8 mouse cellular contexts compared by ENCODE assay signal in the genomic region with DNA sequence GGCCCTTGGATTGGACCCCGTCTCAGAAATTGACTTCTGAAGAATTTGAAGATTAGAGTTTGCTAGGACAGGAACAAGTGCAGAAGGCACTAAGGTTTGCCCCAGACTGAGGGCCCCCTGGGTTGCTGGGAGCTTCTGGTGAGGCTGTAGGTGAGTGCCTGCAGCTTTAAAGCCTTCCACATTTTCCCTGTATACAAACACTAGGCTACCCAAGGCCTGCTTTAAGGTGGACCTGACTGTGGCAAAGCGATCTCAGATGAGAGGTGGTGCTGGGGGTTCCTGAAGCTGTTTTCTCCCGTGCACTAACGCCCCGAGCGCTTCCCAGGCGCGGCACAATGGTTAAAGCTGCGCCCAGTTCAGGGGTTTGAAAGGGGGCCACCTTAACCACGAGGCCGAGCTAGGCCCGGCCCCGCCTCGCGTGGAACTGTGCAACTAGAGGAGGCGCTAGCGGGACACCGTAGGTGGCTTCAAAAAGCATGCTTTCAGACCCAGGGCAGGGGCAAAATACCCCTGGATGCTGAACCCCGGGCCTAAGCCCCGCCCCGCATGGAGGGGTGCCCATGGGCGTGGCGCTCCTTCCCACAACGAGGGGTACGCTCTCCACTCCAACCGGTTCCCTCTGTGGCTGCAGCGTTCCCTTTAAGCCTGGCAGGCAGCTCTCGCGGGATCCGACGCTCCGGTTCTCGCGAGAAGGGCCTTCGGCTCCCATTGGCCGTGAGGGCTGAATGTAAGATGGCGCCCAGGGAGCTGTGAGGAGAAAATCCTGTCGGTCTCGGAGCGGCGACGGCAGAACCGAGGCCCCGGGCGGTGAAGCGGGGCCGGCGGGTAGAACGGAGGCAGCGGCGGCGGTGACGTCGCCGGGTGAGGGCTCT. TPM values are rescaled to one million over a fixed set of nuclear protein-coding genes. Genes with fewer than 3 reads are reported as not detected.
DNase-seq lines count a peak whose midpoint lies in the region; ATAC-seq and TF ChIP-seq lines count a peak whose summit lies in the region.

A gene (plus strand): TSS at position 427 of the 872 bp plus-strand sequence.

- TF ChIP-seq POLR2A in heart, adult 2 months (IDR thresholded peaks at IDR 0.05; ENCODE audit: insufficient read depth, low read depth, low read length) = peak; percentile 77

- peak; percentile 96 for DNase-seq in 3T3-L1 (ENCODE audit: low read depth, low spot score)
- DNase-seq in adrenal gland, postnatal 4 days (ENCODE audit: low spot score in 2 of 2) = peak; percentile 78 to 89
- peak; percentile 100 for DNase-seq in embryonic facial prominence, embryonic 14.5 days (ENCODE audit: low spot score)
- peak; percentile 95 to 97 for DNase-seq in heart, adult 2 months
- peak; percentile 95 to 96 for DNase-seq in kidney, adult 8-10 months
- peak; percentile 94 for DNase-seq in spleen, postnatal 10 days (ENCODE audit: low spot score in 2 of 2)

- H3K4me3 ChIP-seq in embryonic facial prominence, embryonic 14.5 days (ENCODE audit: low read depth, low read length) = peak within 1 kb of the TSS; percentile 97
- peak within 1 kb of the TSS; percentile 85 for H3K4me3 ChIP-seq in heart, adult 2 months
- peak within 1 kb of the TSS; percentile 90 for H3K4me3 ChIP-seq in limb, embryonic 13.5 days
- H3K4me3 ChIP-seq in midbrain, embryonic 16.5 days (ENCODE audit: low read depth, low read length) = peak within 1 kb of the TSS; percentile 68

- no peaks in the 10 kb centered on the region for H3K27me3 ChIP-seq in embryonic facial prominence, embryonic 14.5 days (replicated peaks; ENCODE audit: control insufficient read depth, insufficient read depth, low read length)
- H3K27me3 ChIP-seq in heart, adult 2 months (ENCODE audit: control insufficient read depth, insufficient read depth, low read length) = no peaks in the 10 kb centered on the region
- no peaks in the 10 kb centered on the region for H3K27me3 ChIP-seq in limb, embryonic 13.5 days
- H3K27me3 ChIP-seq in midbrain, embryonic 16.5 days (ENCODE audit: control insufficient read depth, insufficient read depth, low read depth, low read length) = no peaks in the 10 kb centered on the region

- peak within 1 kb of the TSS; percentile 100 for H3K27ac ChIP-seq in embryonic facial prominence, embryonic 14.5 days (replicated peaks; ENCODE audit: low read depth, low read length)
- peak within 1 kb of the TSS; percentile 98 for H3K27ac ChIP-seq in heart, adult 2 months
- H3K27ac ChIP-seq in limb, embryonic 13.5 days = peak within 1 kb of the TSS; percentile 98
- H3K27ac ChIP-seq in midbrain, embryonic 16.5 days (ENCODE audit: low read length) = peak within 1 kb of the TSS; percentile 95

- intact Hi-C loops in heart, adult 2 months (cut with DNase I) = loop anchor here (1.0 to 2.0 kb wide), 3 partner anchors 8 to 50 kb away; a partner anchor contains a TSS

- H3K36me3 ChIP-seq in embryonic facial prominence, embryonic 14.5 days (ENCODE audit: control insufficient read depth, insufficient read depth, low read length) = peaks cover 57% of the 10 kb centered on the region
- H3K36me3 ChIP-seq in heart, adult 2 months (ENCODE audit: control insufficient read depth, insufficient read depth, low read length) = peaks cover 20% of the 10 kb centered on the region
- peaks cover 53% of the 10 kb centered on the region for H3K36me3 ChIP-seq in limb, embryonic 13.5 days
- peaks cover 17% of the 10 kb centered on the region for H3K36me3 ChIP-seq in midbrain, embryonic 16.5 days (ENCODE audit: control insufficient read depth, insufficient read depth, low read length)

- peak within 1 kb of the TSS; percentile 99 for H3K9ac ChIP-seq in embryonic facial prominence, embryonic 14.5 days (ENCODE audit: low read depth, low read length)
- peak within 1 kb of the TSS; percentile 98 for H3K9ac ChIP-seq in heart, adult 2 months (ENCODE audit: low read depth, low read length)
- H3K9ac ChIP-seq in limb, embryonic 13.5 days = peak within 1 kb of the TSS; percentile 96
- H3K9ac ChIP-seq in midbrain, embryonic 16.5 days (ENCODE audit: low read depth, low read length) = peak within 1 kb of the TSS; percentile 80

- TF ChIP-seq EP300 in heart, adult 2 months (IDR thresholded peaks at IDR 0.05; ENCODE audit: insufficient read depth, low read depth, low read length) = peak; percentile 41

- no peaks in the 10 kb centered on the region for H3K9me3 ChIP-seq in embryonic facial prominence, embryonic 14.5 days (ENCODE audit: control insufficient read depth, low read length)
- H3K9me3 ChIP-seq in limb, embryonic 13.5 days = no peaks in the 10 kb centered on the region
- H3K9me3 ChIP-seq in midbrain, embryonic 16.5 days (replicated peaks; ENCODE audit: control insufficient read depth, low read length, poor library complexity, severe bottlenecking) = no peaks in the 10 kb centered on the region

- H3K4me1 ChIP-seq in embryonic facial prominence, embryonic 14.5 days (ENCODE audit: control insufficient read depth, insufficient read depth, low read length) = peaks cover 9% of the 10 kb centered on the region; the same call in 1 of the 2 replicates
- peaks cover 6% of the 10 kb centered on the region for H3K4me1 ChIP-seq in heart, adult 2 months (ENCODE audit: control insufficient read depth, insufficient read depth, low read length)
- peaks cover 22% of the 10 kb centered on the region for H3K4me1 ChIP-seq in limb, embryonic 13.5 days
- H3K4me1 ChIP-seq in midbrain, embryonic 16.5 days (ENCODE audit: control insufficient read depth, insufficient read depth, low read length) = peaks cover 24% of the 10 kb centered on the region

- peaks cover 3% of the 10 kb centered on the region; the same call in 1 of the 2 replicates for H3K79me2 ChIP-seq in heart, adult 2 months (replicated peaks; ENCODE audit: control insufficient read depth, insufficient read depth, low read length)

- H3K4me2 ChIP-seq in embryonic facial prominence, embryonic 14.5 days (ENCODE audit: low read depth, low read length) = peak within 1 kb of the TSS; percentile 86
- peak within 1 kb of the TSS; percentile 75 for H3K4me2 ChIP-seq in limb, embryonic 13.5 days (replicated peaks)
- H3K4me2 ChIP-seq in midbrain, embryonic 16.5 days (ENCODE audit: low read length) = peak within 1 kb of the TSS; percentile 82

- ATAC-seq in embryonic facial prominence, embryonic 14.5 days (ENCODE audit: low read depth) = peak; percentile 98
- peak; percentile 96 for ATAC-seq in limb, embryonic 13.5 days (ENCODE audit: low FRiP score, low read depth)
- ATAC-seq in midbrain, embryonic 16.5 days = peak; percentile 95

- peak; percentile 45 for TF ChIP-seq CTCF in heart, adult 2 months (IDR thresholded peaks at IDR 0.05)

- 1% methylated on average over 46 of the region's 55 CpGs for WGBS in embryonic facial prominence, embryonic 14.5 days
- WGBS in heart, adult 2 months = under 1% methylated on average over 55 of the region's 55 CpGs
- 2% methylated on average over 54 of the region's 55 CpGs for WGBS in limb, embryonic 13.5 days
- under 1% methylated on average over 55 of the region's 55 CpGs for WGBS in midbrain, embryonic 16.5 days

RNA-seq across cellular contexts. Expression of the gene that starts here (rescaled TPM):
- total RNA-seq in adrenal gland, postnatal 4 days (2021) = 100 to 1,000 TPM; 162 to 172 TPM
- 110 and 126 TPM in 2 replicates for polyA plus RNA-seq in embryonic facial prominence, embryonic 14.5 days (2014; fragmentation: Nextera tagmentation; extraction: Ambion mirVana)
- 10 to 100 TPM; 57.8 to 64.2 TPM for total RNA-seq in heart, adult 2 months (2021)
- polyA plus RNA-seq in heart, adult 2 months (2012; rRNA removed) = 55.6 and 70.1 TPM in 2 replicates
- polyA plus RNA-seq in limb, embryonic 13.5 days (2015; fragmentation: Nextera tagmentation; extraction: Ambion mirVana) = 134 and 137 TPM in 2 replicates
- 119 and 132 TPM in 2 replicates for polyA plus RNA-seq in midbrain, embryonic 16.5 days (2015; fragmentation: Nextera tagmentation; extraction: Ambion mirVana)

Comparison
In these comparisons a context has a peak if more than half of its experiments do, and no peak if none do; other contexts are left out.
1. Peak in every context shown above with its lines: DNase-seq, ATAC-seq, H3K4me3 ChIP-seq and H3K27ac ChIP-seq.